Mouse (Mus musculus) effector memory CD4-positive, alpha-beta T cell, adult 5 months (primary cell): ENCODE measurements around the gene Mrpl51. TPM values are rescaled to one million over a fixed set of nuclear protein-coding genes. Genes with fewer than 3 reads are reported as not detected.

Source experiments
- polyA plus RNA-seq: library from polyadenylated mRNA; unstranded; fragments of 100-300 nt; shearing (Covaris generic); gene quantifications from one replicate; pipeline ENCODE4 v1.2.1, GENCODE M21; 2017

Mrpl51 gene
- polyA plus RNA-seq: 47.7 TPM

DNA sequence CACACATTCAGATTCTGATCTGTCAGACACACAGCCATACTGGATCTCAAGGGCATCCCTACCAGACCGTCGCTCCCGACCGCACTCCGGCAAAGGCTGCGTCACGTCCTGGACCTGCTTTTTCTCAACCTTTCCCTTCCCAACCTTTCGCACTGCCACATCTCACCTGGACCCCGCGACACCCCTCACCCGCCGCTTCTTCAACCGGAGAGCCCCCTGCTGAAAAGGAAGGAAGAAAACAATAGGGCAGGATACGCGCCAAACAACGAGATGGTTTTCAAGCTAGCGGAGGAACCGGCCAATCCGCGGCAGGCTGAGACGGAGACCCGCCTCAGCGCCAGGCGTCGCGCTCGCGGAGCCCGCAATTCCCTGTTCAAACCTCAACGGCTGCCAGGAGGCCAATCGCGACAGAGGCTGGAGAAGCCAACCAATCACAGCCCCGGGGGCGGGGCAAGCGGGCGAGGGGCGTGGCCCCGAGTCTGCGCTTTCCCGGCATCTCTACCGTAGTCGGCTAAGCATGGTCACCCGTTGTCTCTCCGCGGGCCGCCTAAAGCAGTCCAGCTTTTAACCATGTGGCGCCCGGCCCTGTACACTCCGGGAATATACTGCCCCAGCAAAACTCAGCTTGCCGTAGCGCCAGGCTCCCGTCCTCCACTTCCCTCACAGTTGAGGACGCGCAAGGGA, at the start of gene Mrpl51, which contains the start of gene Ncapd2:
Gene Mrpl51 (plus strand): TSS at position 470 of the 684 bp plus-strand sequence.
Gene Ncapd2 (minus strand): TSS at position 370 of the 684 bp plus-strand sequence.

DNA sequence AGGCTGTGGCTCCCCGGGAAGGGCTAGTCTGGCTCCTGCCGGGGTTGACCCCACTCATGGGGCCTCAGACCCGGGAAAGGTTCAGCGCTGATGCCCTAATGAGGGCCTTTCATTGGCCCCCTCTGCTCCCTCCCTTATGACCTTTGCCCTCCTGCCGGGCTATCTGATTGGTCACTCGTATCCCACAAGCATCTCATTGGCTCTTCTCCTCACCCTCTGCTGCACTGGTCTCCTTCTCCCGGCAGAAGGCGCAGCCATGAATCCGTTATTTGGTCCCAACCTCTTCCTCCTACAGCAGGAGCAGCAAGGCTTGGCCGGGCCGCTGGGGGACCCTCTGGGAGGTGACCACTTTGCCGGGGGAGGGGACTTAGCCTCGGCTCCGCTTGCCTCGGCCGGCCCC, 46.6 kb upstream of the Mrpl51 start, which contains the start of gene Iffo1:
Gene Iffo1 (plus strand): TSS at position 241 of the 400 bp plus-strand sequence.

DNA sequence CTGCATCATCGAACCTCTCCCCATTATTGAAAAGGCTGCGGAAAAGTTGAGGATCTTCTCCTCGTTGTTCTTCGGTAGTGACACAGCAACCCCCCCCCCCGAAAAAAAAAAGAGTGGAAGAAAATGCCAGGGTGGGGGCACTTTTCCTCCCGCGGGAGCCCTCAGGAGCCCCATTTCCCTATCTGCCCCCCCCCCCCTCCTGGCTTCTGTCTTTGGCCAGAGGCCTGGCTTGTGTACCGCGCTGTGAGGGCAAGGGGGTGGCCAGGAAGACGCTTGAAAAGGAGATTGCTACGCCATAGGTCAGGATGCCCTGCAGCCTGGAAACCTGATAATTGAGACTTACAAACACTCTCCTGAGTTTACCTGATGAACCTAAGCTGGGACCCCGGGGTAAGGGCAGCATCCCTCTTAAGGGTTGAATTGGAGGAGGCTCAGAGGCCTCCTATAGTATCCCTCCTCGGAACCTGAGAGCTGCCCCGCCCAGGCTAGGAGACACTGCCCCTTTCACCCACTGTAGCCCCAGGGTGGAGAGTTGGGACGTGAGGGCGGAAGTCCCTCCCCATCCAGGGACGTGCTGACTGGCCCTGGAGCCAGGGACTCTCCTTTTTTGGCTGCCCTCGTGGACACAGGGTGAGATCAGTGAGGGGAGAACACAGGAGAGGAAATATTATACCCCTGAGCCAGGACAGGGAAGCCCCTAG, 25.4 kb upstream of the Mrpl51 start, which contains the start of gene Gapdh:
Gene Gapdh (minus strand): TSS at position 417 of the 701 bp plus-strand sequence.

DNA sequence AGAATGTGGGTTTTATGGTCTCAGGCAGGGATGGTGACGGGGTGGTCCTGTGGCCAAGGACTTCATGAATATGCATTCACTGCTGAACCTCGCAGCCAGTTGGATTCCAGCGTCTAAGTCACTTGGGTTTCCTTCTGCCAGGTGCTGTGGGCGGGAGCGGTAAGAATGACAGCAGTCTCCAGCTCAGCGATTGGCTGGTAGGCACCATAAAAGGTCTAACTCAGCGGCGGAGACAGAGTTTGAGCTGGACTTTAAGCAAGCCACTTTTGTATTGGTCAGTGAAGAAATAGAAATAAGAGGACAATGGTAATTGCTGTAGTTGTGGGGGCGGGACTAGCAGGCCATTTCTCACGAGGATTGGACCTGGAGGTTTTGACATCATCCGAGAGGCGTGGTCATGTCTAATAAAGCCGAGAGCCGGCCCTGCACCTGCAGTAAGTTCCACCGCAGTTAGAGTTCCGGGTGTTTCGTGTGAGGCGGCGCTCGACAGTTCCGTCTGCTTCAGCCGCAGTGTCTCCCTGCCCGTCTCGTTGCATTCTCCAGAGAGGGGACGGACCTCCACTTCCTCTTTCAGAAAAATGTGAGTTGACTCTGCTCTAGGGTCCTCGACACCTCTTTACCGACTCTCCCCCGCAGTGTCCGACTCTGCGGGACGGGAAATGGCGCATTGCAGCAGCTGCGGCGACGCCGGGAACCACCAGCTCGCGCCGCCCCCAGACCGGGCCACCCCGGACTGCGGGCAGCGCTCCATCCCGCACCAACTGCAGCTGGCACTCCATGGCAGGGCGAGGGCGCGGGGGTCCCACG, 23.8 kb downstream of the Mrpl51 start, which contains the start of gene Vamp1:
Gene Vamp1 (plus strand): TSS at position 404 of the 807 bp plus-strand sequence.

DNA sequence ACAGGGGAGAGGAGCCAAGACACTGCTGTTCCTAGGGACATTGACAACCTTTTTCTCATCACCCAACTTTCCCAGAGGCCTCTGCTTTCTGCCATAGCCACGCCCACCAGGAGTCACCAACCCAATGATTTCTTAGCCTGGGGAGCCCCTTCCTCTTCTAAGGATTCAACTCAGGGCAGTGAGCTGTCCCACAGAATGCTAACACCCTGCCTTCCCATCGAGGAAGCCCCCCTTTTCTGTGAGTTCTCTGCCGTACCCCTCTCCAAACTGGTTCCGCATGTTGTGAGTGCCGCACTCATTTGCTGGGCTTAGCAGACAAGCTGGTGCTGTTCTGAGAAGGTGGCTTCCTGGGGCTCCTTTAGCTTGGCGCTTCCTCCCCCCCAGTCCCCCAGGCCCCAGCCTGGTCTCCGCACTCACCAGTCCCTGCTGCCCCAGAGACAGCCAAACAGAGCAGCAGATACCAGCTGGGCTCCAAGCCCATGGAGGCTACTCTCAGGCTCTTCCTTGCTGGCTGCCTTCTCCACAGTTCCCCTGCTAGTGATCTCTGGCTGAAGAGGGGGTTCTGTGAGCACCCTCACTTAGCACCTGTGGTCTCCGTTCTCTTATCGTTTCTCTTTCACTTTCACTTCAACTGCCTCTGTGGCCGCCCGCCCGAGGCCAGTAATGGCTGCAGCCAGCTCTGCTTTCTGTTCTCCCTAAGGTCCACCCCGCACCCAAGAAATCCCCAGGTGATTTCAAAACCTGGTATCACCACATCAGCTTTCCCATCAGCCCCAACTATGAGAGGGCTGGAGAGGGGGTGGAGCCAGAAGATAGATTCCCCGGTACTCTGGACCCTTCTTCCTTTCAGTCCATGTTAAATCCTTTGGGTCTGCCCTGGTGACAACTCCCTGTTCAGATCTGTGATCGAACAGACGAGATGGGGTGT, 39.8 kb downstream of the Mrpl51 start, which contains the start of gene Tapbpl:
Gene Tapbpl (minus strand): TSS at position 744 of the 928 bp plus-strand sequence.

DNA sequence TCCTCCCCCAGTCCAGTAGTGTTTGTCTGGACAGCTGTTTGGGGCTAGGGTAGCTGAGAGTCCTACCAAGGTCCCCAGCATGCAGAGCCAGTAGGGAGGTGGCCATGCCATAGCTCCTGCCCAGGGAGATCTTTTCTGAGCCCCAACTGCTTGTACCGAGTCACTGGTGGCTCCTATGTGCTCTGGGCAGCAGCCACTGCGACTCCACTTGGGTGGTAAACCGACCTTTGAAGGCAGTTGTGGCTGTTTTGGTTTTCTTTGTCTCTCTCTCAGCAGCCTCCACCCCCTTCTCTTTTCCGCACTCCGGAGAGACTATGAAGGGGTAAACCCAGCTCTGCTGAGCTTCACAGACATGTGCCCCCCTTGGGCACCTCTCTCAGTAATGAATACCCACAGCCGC, 45.2 kb downstream of the Mrpl51 start, which contains the start of gene Cd27:
Gene Cd27 (minus strand): TSS at position 229 of the 400 bp plus-strand sequence.

Other genes starting within 250 kb of the Mrpl51 start
- gene Cops7a, start 226.3 kb upstream of the Mrpl51 start, polyA plus RNA-seq: 39.3 TPM
- 0.96 TPM for gene Pianp, start 195.1 kb upstream of the Mrpl51 start, polyA plus RNA-seq
- 60.2 TPM for gene Zfp384, start 182.7 kb upstream of the Mrpl51 start, polyA plus RNA-seq
- 54.7 TPM for gene Ing4, start 152.0 kb upstream of the Mrpl51 start, polyA plus RNA-seq
- gene Acrbp, start 142.1 kb upstream of the Mrpl51 start, polyA plus RNA-seq: 6.5 TPM
- 10.5 TPM for gene Lpar5, start 123.9 kb upstream of the Mrpl51 start, polyA plus RNA-seq
- gene Chd4, start 95.8 kb upstream of the Mrpl51 start, polyA plus RNA-seq: 52.2 TPM
- gene Nop2, start 59.9 kb upstream of the Mrpl51 start, polyA plus RNA-seq: 26.2 TPM
- gene Iffo1, start 46.6 kb upstream of the Mrpl51 start, polyA plus RNA-seq: 17.8 TPM
- 398 TPM for gene Gapdh, start 25.3 kb upstream of the Mrpl51 start, polyA plus RNA-seq
- 19.4 TPM for gene Ncapd2, start 100 bp upstream of the Mrpl51 start, polyA plus RNA-seq
- 39.1 TPM for gene Vamp1, start 23.8 kb downstream of the Mrpl51 start, polyA plus RNA-seq
- gene Tapbpl, start 40.1 kb downstream of the Mrpl51 start, polyA plus RNA-seq: 85.2 TPM
- gene Cd27, start 45.2 kb downstream of the Mrpl51 start, polyA plus RNA-seq: 391 TPM
- gene Tuba3a, start 94.2 kb downstream of the Mrpl51 start, polyA plus RNA-seq: 1.7 TPM
- not detected for gene Ltbr, start 122.1 kb downstream of the Mrpl51 start, polyA plus RNA-seq
- gene Scnn1a, start 128.9 kb downstream of the Mrpl51 start, polyA plus RNA-seq: 0.10 TPM
- gene Tnfrsf1a, start 157.6 kb downstream of the Mrpl51 start, polyA plus RNA-seq: 33.9 TPM
- gene Plekhg6, start 189.0 kb downstream of the Mrpl51 start, polyA plus RNA-seq: not detected